Mouse (Mus musculus) frontal cortex, postnatal 36 days (tissue): ENCODE measurements around the gene Ptpn1.

Experiments used
- DNase-seq, 2 experiments: peaks; one replicate each; pipeline ENCODE4 v3.0.0; 2022; ENCODE audit warnings: low spot score in 2 of 2

The Ptpn1 gene

DNA sequence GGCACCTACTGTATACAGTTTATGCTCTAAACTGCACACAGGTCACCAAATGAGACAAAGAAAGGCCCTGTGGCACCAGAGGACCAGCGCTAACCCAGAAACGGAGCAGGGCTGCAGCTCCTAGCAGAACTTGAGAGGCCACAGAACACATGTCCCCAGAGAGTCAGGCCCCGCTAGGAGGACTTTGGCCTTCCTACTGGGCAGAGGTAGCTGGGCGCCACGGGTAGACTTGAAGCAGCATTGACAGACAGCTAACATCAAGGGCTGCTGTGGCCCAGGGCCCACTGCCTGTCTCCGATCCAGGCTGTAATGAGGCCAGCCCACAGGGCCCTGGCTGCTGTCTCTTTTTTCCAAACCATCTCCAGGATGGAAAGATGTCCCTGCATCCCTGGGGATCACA lies 74.6 kb downstream of the Ptpn1 start:
- no peak for DNase-seq

DNA sequence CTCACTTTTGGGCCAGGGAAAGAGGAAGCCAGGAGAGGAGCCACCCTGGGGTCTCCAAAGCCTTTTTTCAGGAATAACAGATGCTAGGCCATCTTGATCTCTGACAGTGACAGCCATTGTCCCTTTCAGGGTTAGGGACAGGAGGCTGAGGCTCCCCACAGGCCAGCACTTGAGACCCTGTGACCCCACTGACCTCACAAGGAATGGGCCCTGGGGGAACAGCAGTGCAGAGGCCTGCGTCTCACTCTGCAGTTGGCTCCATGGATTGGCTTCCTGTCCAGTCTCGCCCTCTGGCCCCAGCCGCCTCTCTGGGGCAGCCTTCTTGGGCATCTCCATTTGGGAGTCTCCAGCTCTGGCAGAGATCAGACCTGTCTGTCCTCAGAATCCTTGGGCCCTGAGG lies 76.3 kb downstream of the Ptpn1 start:
- no peak for DNase-seq

DNA sequence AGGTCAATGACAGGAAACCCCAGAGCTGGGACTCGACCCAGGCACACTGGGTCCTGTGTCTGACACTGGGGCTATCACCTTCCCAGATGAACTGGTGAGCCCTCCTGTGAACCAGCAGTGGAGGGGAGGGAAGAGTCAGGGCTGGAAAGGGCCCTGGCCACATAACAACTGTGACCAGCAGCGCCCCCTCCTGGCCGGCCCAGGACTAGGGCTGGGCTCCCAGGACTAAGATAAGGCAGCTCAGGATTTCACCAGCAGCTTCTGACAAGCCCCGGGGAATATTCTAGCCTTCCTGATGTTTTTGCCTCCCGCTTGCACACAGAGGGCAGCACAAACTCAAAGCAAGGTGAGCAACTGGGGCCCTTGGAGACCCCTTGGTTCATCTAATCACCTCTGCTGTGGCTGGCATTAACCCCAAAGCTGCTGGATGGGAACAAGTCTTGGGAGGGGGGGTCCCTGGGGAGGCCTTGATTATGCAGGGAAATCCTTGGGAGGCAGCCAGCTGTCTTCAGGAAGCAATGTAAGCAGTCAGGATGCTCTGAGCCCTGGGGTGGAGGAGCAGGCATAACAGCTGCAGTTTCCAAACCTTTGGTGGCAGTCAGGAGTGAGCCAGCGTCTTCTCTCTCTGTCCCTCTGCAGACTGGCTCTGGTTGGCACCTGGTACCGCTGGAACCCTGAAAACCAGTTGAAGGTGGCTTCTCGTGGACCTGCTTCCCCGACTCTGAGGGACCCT lies 78.2 kb downstream of the Ptpn1 start, which contains the start of gene Ripor3:
Gene Ripor3, minus strand, starts transcription at position 683 of the 733 bp plus-strand sequence.
- peak; percentile 28 to 40 for DNase-seq

DNA sequence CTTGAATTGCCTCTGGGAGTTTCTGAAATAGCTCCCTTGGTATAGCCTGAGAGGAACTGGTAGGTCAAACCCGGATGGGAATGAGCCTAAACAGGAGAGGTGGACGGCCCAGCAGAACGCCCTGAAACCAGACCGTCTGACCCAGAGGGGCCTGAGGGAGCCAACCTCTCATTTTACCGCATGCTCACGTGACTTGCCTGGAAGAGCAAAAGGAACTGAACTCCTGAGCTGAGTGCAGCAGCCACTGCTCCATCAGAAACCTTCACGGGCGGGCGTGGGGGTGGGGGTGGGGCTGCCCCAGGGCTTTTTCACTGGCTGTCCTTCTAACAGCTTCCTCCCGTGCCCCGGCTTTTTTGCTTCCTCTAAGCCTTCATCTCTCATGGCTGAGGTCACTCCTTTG lies 79.0 kb downstream of the Ptpn1 start:
- no peak for DNase-seq

DNA sequence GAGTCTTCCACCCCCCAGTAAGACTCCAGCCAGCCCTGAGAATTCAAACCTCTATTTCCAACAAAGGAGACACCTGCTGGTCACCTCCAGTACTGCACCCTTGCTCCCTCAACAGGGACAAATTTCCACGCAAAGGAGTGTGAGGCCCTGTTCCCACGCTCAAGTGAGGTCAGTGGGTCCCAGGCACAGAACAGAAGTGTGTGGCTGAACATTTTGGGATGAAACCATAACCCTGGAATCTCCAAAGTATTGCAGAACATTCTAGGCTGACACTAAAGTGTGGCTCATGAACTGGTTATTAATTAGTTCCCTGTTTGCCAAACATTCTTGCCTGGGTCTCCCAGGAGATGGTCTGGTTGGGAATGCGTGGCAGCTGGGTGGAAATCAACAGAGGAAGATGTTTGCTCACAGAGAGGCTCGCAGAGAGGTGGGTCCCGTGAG lies 85.1 kb downstream of the Ptpn1 start:
- peak; percentile 50 to 52 for DNase-seq

DNA sequence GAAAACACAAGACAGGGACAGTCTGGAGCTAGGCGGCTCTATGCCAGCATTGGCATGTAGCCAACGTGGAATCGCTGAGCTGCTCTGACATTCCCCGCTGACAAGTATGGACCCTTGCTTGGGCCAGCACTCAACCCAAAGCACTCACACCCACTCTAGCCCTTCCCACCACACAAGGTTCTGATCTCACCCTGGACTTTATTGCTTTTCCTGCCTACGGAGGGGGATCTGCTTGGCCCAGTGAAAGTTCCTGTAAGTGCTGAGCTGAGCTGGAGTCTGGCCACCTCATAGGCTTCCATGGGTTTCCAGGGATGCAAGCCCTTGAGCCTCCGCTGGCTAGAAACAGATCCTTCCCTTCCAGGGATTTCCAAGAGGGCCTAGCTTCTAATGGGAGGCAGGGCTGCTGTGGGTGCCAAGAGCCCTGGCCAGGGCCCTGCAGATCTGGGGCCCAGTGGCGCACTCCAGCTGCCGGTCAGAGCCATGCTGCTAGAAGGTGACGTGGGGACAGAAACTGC lies 87.4 kb downstream of the Ptpn1 start:
- peak in 1 of 2 experiments; percentile 6 for DNase-seq

DNA sequence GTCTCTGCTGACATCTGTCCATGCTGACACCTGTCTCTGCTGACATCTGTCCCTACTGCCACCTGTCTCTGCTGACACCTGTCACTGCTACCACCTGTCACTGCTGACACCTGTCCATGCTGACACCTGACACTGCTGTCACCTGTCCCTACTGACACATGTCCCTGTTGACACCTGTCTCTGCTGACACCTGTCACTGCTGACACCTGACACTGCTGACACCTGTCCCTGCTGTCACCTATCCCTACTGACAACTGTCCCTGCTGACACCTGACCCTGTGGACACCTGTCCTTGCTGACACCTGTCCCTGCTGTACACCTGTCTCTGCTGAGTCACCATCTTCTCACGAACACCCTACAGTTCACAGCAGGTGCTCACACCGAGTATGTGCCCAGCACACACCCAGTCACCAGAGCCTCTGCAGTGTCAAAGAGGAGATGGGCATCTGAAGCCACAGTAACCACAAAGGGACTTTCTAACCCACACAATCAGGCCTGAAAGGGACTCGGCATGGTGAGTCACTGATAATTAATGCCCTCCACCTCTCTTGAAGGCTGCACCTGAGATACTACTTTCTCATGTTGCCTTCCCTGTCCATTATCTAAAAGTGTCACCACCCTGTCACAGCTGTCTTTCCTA lies 92.0 kb downstream of the Ptpn1 start:
- DNase-seq = no peak

DNA sequence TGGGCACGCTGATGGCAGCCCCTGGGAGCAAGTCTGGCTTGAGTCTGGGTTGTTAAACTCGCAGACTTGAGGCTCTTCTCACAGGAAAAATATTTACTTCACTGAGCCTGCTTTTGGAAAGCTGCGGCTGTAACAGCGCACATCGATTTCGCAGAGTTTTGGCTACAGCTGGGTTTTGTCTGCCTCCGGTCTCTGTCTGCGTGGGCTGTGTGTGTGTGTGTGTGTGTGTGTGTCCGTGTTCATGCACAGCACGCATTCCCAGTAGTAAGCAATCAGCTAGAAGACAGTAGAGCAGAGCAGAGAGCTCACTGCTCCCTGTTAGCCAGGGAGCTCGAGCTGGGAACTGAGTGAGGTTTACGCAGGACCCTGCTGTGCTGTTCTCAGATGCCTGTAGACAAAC lies 93.3 kb downstream of the Ptpn1 start:
- peak; percentile 53 to 76 for DNase-seq

DNA sequence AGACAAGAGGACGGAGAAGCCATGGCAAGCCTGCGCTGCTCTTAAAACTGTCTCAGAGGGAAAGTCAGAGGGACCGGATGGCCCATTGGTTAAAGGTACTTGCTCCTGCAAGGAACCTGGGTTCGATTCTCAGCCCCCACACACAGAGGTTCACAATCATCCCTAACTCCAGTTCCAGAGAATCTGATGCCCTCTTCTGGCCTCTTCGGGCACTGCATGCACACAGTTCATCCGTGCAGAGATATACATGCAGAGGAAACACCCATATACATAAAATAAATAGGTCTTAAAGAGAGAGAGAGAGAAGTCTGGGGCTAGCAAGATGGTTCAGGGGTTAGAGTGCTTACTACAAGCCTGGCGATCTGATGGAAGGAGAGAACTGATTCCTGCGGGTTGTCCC lies 94.0 kb downstream of the Ptpn1 start:
- DNase-seq = no peak

DNA sequence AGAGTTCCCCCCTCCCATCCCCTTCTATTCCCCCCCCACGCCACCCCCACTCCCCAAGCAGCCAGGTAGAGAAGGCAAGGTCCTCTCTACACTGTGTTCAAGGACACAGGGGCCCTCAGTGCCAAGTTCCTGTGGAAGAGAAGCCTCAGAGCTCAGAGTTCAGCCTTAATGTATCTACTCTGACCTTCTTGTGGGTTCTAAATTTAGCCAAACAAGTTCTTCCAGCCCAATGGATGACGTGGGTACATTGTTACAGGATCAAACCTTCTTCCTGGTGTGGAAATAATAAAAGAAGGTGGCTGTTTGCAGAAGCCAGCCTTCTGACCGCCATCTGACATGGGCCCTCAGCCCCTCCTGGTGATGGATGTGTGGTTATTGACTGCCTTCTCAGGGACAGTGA lies 94.6 kb downstream of the Ptpn1 start:
- DNase-seq = no peak

DNA sequence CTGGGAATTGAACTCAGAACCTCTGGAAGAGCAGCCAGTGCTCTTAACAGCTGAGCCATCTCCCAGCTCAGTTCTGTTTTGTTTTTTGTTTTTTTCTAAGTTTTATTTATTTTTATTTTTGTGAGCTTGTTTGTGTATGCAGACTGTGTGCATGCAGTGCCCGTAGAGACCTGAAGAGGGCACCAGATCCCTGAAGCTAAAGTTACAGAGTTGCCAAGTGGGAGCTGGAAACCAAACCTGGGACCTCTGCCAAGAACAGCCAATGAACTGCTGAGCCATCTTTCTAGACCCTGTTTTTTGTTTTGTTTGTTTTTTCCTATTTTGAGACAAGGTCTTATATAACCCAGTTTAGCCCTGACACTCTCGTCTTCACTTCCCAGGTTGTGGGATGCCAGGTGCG lies 96.5 kb downstream of the Ptpn1 start:
- DNase-seq = no peak
